Mouse (Mus musculus): ENCODE measurements around the gene Vipr2. TPM values are rescaled to one million over a fixed set of nuclear protein-coding genes. Genes with fewer than 3 reads are reported as not detected.

The Vipr2 gene
- polyA plus RNA-seq, 1 experiment = 0.31 TPM

DNA sequence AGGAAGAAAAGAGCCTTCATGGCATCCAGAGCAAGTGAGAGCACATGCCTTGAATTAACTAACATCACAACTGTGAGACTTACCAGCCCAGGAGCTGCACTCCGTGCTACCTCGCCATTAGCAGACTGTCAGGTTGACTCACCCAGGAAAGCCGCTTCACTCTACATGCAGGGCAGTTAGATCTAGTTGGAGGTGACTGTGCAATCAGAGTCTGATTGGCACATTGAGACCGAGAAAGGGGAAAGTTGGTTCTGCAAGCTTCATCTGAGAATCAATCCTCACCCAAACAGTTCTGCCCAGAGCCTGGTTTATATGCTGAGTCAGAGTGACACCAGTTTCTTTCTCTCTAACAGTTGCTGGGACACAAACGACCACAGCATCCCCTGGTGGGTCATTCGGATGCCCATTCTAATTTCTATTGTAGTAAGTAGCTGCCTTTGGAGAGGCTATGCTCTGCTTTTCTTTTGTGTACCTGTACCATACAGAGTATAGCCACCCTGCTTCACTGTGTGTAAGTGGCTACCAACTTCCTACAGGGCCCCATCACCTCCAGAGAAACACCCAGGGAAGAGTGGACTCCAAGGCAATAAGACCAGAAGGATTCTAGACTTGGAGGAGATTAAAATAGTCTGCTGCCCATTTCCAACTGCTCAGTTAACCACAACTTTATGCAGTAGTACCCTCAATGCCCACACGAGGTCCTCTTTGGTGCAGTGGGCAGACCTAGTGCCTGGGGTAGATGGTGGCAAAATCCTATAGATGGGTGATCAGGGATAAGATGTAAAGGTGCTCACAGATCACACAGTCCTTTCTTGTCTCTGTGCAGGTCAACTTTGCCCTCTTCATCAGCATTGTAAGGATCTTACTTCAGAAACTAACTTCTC is 61.0 kb downstream of the Vipr2 start:
- Histone ChIP-seq H3K79me2 (ENCODE audit: control insufficient read depth, insufficient read depth) (no peaks in the 10 kb centered on the region), H3K27me3 (ENCODE audit: control insufficient read depth, insufficient read depth, insufficient read length) (no peaks in the 10 kb centered on the region), H3ac (ENCODE audit: control insufficient read depth, insufficient read length) (no peak overlapping the region), H3K4me3 (no peak overlapping the region), H3K36me3 (ENCODE audit: control insufficient read depth, insufficient read depth) (no peaks in the 10 kb centered on the region), H3K4me2 (ENCODE audit: low read depth) (no peak overlapping the region)
- TF ChIP-seq MAX (IDR thresholded peaks at IDR 0.05; ENCODE audit: low read depth) (no peak), MYOD1 (IDR thresholded peaks at IDR 0.05; ENCODE audit: control insufficient read depth in 1 of 3, insufficient read length in 2 of 3, low read depth in 2 of 3) (no peak), E2F4 (IDR thresholded peaks at IDR 0.05; ENCODE audit: insufficient read depth) (no peak), POLR2AphosphoS2 (IDR thresholded peaks at IDR 0.05; ENCODE audit: insufficient read length, low read depth) (no peak), USF1 (IDR thresholded peaks at IDR 0.05; ENCODE audit: low read depth) (no peak), REST (IDR thresholded peaks at IDR 0.05; ENCODE audit: insufficient read depth, insufficient read length) (no peak), TCF12 (IDR thresholded peaks at IDR 0.05; ENCODE audit: insufficient read depth, poor library complexity, severe bottlenecking) (no peak), POLR2A (IDR thresholded peaks at IDR 0.05; ENCODE audit: insufficient read length, low read depth) (no peak), SRF (IDR thresholded peaks at IDR 0.05; ENCODE audit: control insufficient read depth, insufficient read length, low read depth) (no peak), CEBPB (IDR thresholded peaks at IDR 0.05; ENCODE audit: insufficient read depth, poor library complexity, severe bottlenecking) (no peak), TCF3 (IDR thresholded peaks at IDR 0.05; ENCODE audit: insufficient read length, low read depth) (no peak), MYOG (IDR thresholded peaks at IDR 0.05; ENCODE audit: control insufficient read depth in 1 of 3, insufficient read depth in 1 of 3, insufficient read length in 2 of 3, low read depth in 2 of 3) (no peak)

DNA sequence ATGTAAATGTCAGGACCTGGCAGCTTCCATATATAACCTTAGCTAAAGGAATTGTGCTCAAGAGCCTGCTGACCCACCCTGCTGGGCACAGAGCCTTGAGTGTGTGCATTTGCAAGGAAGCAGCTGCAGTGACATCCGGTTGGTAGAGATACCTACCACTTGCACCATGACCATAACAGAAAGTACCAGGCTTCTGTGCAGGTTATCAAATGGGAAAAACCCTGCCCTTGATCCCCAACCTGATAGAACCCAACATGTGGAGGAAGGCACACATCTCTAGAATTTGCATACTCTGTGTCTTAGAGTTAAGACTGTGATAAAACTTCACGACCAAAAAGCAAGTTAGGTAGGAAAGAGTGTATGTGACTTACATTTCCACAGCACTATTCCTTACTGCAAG is 63.1 kb downstream of the Vipr2 start:
- Histone ChIP-seq H3K27me3 (ENCODE audit: control insufficient read depth, insufficient read depth, insufficient read length) (no peaks in the 10 kb centered on the region), H3K4me3 (no peak overlapping the region), H3K36me3 (ENCODE audit: control insufficient read depth, insufficient read depth) (no peaks in the 10 kb centered on the region), H3K4me2 (ENCODE audit: low read depth) (no peak overlapping the region), H3K79me2 (ENCODE audit: control insufficient read depth, insufficient read depth) (no peaks in the 10 kb centered on the region), H3ac (ENCODE audit: control insufficient read depth, insufficient read length) (no peak overlapping the region)
- TF ChIP-seq MAX (IDR thresholded peaks at IDR 0.05; ENCODE audit: low read depth) = no peak
- TF ChIP-seq USF1 (IDR thresholded peaks at IDR 0.05; ENCODE audit: low read depth) = no peak
- TF ChIP-seq MYOG (IDR thresholded peaks at IDR 0.05; ENCODE audit: control insufficient read depth in 1 of 3, insufficient read depth in 1 of 3, insufficient read length in 2 of 3, low read depth in 2 of 3) = no peak
- no peak for TF ChIP-seq MYOD1 (IDR thresholded peaks at IDR 0.05; ENCODE audit: control insufficient read depth in 1 of 3, insufficient read length in 2 of 3, low read depth in 2 of 3)
- no peak for TF ChIP-seq TCF3 (IDR thresholded peaks at IDR 0.05; ENCODE audit: insufficient read length, low read depth)
- TF ChIP-seq CEBPB (IDR thresholded peaks at IDR 0.05; ENCODE audit: insufficient read depth, poor library complexity, severe bottlenecking) = no peak
- no peak for TF ChIP-seq REST (IDR thresholded peaks at IDR 0.05; ENCODE audit: insufficient read depth, insufficient read length)

DNA sequence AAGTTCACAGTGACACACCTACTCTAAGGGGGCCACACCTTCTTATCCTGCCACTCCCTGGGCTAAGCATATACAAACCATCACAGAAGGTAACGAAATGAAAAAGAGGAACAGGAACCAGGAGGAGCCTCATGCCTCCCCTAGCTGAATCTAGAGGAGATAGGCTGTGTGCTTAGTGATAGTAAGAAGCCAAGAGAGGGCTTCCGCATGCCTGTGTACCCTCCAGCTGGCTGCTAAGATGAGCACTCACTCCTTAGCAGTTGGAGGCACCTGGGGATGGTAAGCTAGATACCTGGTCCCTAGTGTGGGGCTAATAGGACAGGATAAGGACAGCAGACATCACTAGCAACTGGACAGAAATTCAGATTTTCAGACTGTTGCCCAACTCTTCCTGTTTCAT is 64.3 kb downstream of the Vipr2 start:
- H3K36me3 ChIP-seq (ENCODE audit: control insufficient read depth, insufficient read depth) = no peaks in the 10 kb centered on the region
- H3K4me3 ChIP-seq = no peak overlapping the region
- no peak overlapping the region for H3ac ChIP-seq (ENCODE audit: control insufficient read depth, insufficient read length)
- H3K27me3 ChIP-seq (ENCODE audit: control insufficient read depth, insufficient read depth, insufficient read length) = no peaks in the 10 kb centered on the region
- no peak overlapping the region for H3K4me2 ChIP-seq (ENCODE audit: low read depth)
- H3K79me2 ChIP-seq (ENCODE audit: control insufficient read depth, insufficient read depth) = no peaks in the 10 kb centered on the region
- no peak for TF ChIP-seq POLR2A (IDR thresholded peaks at IDR 0.05; ENCODE audit: insufficient read length, low read depth)
- no peak for TF ChIP-seq REST (IDR thresholded peaks at IDR 0.05; ENCODE audit: insufficient read depth, insufficient read length)
- TF ChIP-seq E2F4 (IDR thresholded peaks at IDR 0.05; ENCODE audit: insufficient read depth) = no peak
- no peak for TF ChIP-seq TCF3 (IDR thresholded peaks at IDR 0.05; ENCODE audit: insufficient read length, low read depth)
- TF ChIP-seq MYOD1 (IDR thresholded peaks at IDR 0.05; ENCODE audit: control insufficient read depth in 1 of 3, insufficient read length in 2 of 3, low read depth in 2 of 3) = no peak
- TF ChIP-seq MYOG (IDR thresholded peaks at IDR 0.05; ENCODE audit: control insufficient read depth in 1 of 3, insufficient read depth in 1 of 3, insufficient read length in 2 of 3, low read depth in 2 of 3) = no peak
- no peak for TF ChIP-seq MAX (IDR thresholded peaks at IDR 0.05; ENCODE audit: low read depth)
- TF ChIP-seq TCF12 (IDR thresholded peaks at IDR 0.05; ENCODE audit: insufficient read depth, poor library complexity, severe bottlenecking) = no peak
- no peak for TF ChIP-seq USF1 (IDR thresholded peaks at IDR 0.05; ENCODE audit: low read depth)
- no peak for TF ChIP-seq SRF (IDR thresholded peaks at IDR 0.05; ENCODE audit: control insufficient read depth, insufficient read length, low read depth)
- TF ChIP-seq POLR2AphosphoS2 (IDR thresholded peaks at IDR 0.05; ENCODE audit: insufficient read length, low read depth) = no peak
- TF ChIP-seq CEBPB (IDR thresholded peaks at IDR 0.05; ENCODE audit: insufficient read depth, poor library complexity, severe bottlenecking) = no peak

DNA sequence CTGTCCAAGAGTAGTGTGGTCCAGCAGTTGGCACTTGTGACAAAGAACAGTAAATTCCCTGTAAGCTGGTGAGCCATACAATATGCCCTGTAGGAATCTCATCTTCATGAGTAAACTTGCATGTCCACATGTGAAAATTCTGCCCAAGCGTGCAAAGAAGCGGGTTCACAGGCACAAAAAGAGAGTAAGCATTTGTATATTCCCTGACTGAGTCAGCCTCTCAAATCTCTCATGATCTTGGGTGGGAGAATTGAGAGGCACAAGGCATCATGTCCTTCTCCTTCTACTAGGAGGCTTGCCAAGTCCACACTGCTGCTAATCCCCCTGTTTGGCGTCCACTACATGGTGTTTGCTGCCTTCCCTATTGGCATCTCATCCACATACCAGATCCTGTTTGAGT is 64.9 kb downstream of the Vipr2 start:
- Histone ChIP-seq H3K4me2 (ENCODE audit: low read depth) (no peak overlapping the region), H3K36me3 (ENCODE audit: control insufficient read depth, insufficient read depth) (no peaks in the 10 kb centered on the region), H3K4me3 (no peak overlapping the region), H3ac (ENCODE audit: control insufficient read depth, insufficient read length) (no peak overlapping the region), H3K27me3 (ENCODE audit: control insufficient read depth, insufficient read depth, insufficient read length) (no peaks in the 10 kb centered on the region), H3K79me2 (ENCODE audit: control insufficient read depth, insufficient read depth) (no peaks in the 10 kb centered on the region)
- TF ChIP-seq TCF12 (IDR thresholded peaks at IDR 0.05; ENCODE audit: insufficient read depth, poor library complexity, severe bottlenecking) (no peak), SRF (IDR thresholded peaks at IDR 0.05; ENCODE audit: control insufficient read depth, insufficient read length, low read depth) (no peak), REST (IDR thresholded peaks at IDR 0.05; ENCODE audit: insufficient read depth, insufficient read length) (no peak), TCF3 (IDR thresholded peaks at IDR 0.05; ENCODE audit: insufficient read length, low read depth) (no peak), MYOD1 (IDR thresholded peaks at IDR 0.05; ENCODE audit: control insufficient read depth in 1 of 3, insufficient read length in 2 of 3, low read depth in 2 of 3) (no peak)

Data from myocyte (in vitro differentiated cells).